Mouse (Mus musculus) thymus, adult 2 months (tissue): Measurements from ENCODE around the gene Gm29609. TPM values are rescaled to one million over a fixed set of nuclear protein-coding genes. Genes with fewer than 3 reads are reported as not detected.

Source experiments
- DNase-seq: peaks from one replicate; pipeline ENCODE4 v3.0.0; 2021
- H3K27ac ChIP-seq: fragments of 200-500 bp; 2 replicates; pipeline ENCODE4 v1.5.1; 2012; ENCODE audit warnings: low read length, control low read depth; ENCODE audit not compliant: control insufficient read depth, insufficient read depth
- H3K27me3 ChIP-seq: fragments of 200-500 bp; 2 replicates; pipeline ENCODE4 v1.6.1; 2012; ENCODE audit warnings: mild to moderate bottlenecking, low read length, moderate library complexity, mixed read lengths; ENCODE audit not compliant: control insufficient read depth, insufficient read depth
- H3K36me3 ChIP-seq: fragments of 200-500 bp; 2 replicates; pipeline ENCODE4 v1.6.1; 2012; ENCODE audit warnings: mild to moderate bottlenecking, low read length, moderate library complexity; ENCODE audit not compliant: control insufficient read depth, insufficient read depth
- H3K4me1 ChIP-seq: fragments of 200-500 bp; replicated peaks from 2 replicates; pipeline ENCODE4 v1.6.1; 2012; ENCODE audit warnings: low read length; ENCODE audit not compliant: control insufficient read depth, insufficient read depth
- H3K4me3 ChIP-seq: fragments of 200-500 bp; 2 replicates; pipeline ENCODE4 v1.5.1; 2012; ENCODE audit warnings: mild to moderate bottlenecking, low read length, control low read depth, moderate library complexity; ENCODE audit not compliant: control insufficient read depth, insufficient read depth
- CTCF ChIP-seq: fragments of 200-500 bp; IDR thresholded peaks from 2 replicates; pipeline ENCODE4 v1.5.1; 2012; ENCODE audit warnings: mild to moderate bottlenecking, control low read depth, low read length, moderate library complexity, borderline replicate concordance; ENCODE audit not compliant: control insufficient read depth, poor library complexity, insufficient read depth; ENCODE audit errors: extremely low read depth
- POLR2A ChIP-seq: fragments of 200-500 bp; IDR thresholded peaks from 2 replicates; pipeline ENCODE4 v1.6.1; 2012; ENCODE audit warnings: mild to moderate bottlenecking, low read length, control low read depth, moderate library complexity; ENCODE audit not compliant: control insufficient read depth, poor library complexity, insufficient read depth; ENCODE audit errors: extremely low read depth
- WGBS: fragments of 180-500 bp; shearing (Covaris S2); methylation state at CpG from one replicate; pipeline ENCODE4 v1.1.7; 2018; 5-methylcytosine and 5-hydroxymethylcytosine counted together
- polyA plus RNA-seq: library from polyadenylated mRNA; depleted of rRNA; stranded (reverse); fragments of >200 nt; gene quantifications from 2 replicates; pipeline ENCODE4 v1.2.3, GENCODE M21; 2012

The Gm29609 gene
- polyA plus RNA-seq, 1 experiment = 3.5 TPM

GRCm38 (mm10) chr5:31198616-31199320 is 19.1 kb upstream of the Gm29609 start:
- H3K27ac ChIP-seq = no peak overlapping the region
- H3K27me3 ChIP-seq = no peaks in the 10 kb centered on the region
- H3K4me1 ChIP-seq = peaks cover 13% of the 10 kb centered on the region
- DNase-seq = no peak
- peaks cover 61% of the 10 kb centered on the region for H3K36me3 ChIP-seq
- H3K4me3 ChIP-seq = no peak overlapping the region
- 94% methylated on average over 5 of the region's 5 CpGs for WGBS
- TF ChIP-seq POLR2A (no peak), CTCF (no peak)

GRCm38 (mm10) chr5:31198170-31198569 is 18.5 kb upstream of the Gm29609 start:
- H3K27ac ChIP-seq = no peak overlapping the region
- peaks cover 58% of the 10 kb centered on the region for H3K36me3 ChIP-seq
- H3K27me3 ChIP-seq = no peaks in the 10 kb centered on the region
- H3K4me1 ChIP-seq = peaks cover 13% of the 10 kb centered on the region
- no peak for DNase-seq
- 96% methylated on average over 9 of the region's 9 CpGs for WGBS
- no peak overlapping the region for H3K4me3 ChIP-seq
- TF ChIP-seq POLR2A = no peak
- no peak for TF ChIP-seq CTCF

GRCm38 (mm10) chr5:31197072-31197471 is 17.4 kb upstream of the Gm29609 start:
- Histone ChIP-seq H3K27ac (no peak overlapping the region), H3K36me3 (peaks cover 55% of the 10 kb centered on the region), H3K4me1 (peaks cover 8% of the 10 kb centered on the region), H3K4me3 (no peak overlapping the region), H3K27me3 (no peaks in the 10 kb centered on the region)
- DNase-seq = no peak
- WGBS = 97% methylated on average over 12 of the region's 12 CpGs
- TF ChIP-seq POLR2A (no peak), CTCF (no peak)

GRCm38 (mm10) chr5:31196207-31196606 is 16.5 kb upstream of the Gm29609 start:
- no peaks in the 10 kb centered on the region for H3K27me3 ChIP-seq
- no peak overlapping the region for H3K27ac ChIP-seq
- TF ChIP-seq POLR2A (no peak), CTCF (no peak)
- no peak overlapping the region for H3K4me3 ChIP-seq
- H3K36me3 ChIP-seq = peaks cover 55% of the 10 kb centered on the region
- peaks cover 8% of the 10 kb centered on the region for H3K4me1 ChIP-seq
- no peak for DNase-seq
- 96% methylated on average over 10 of the region's 10 CpGs for WGBS

DNA sequence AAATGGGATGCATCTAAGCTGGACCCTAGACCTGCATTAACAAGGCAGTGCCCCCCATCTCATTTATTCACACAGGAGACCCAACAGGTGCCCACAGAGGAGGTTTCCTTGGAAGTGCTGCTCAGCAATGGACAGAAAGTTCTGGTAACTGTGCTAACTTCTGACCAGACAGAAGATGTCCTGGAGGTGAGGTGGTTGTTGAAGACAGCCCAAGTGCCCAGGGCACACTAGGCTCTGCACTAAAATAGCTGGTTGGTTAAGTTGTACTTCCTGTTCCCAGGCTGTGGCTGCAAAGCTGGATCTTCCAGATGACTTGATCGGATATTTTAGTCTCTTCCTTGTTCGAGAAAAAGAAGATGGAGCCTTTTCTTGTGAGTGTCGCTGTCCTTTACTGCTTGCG is 16.0 kb upstream of the Gm29609 start:
- Histone ChIP-seq H3K4me1 (peaks cover 7% of the 10 kb centered on the region), H3K27ac (no peak overlapping the region), H3K36me3 (peaks cover 55% of the 10 kb centered on the region), H3K27me3 (no peaks in the 10 kb centered on the region), H3K4me3 (no peak overlapping the region)
- no peak for TF ChIP-seq CTCF
- no peak for TF ChIP-seq POLR2A
- 94% methylated on average over 4 of the region's 4 CpGs for WGBS
- DNase-seq = no peak

DNA sequence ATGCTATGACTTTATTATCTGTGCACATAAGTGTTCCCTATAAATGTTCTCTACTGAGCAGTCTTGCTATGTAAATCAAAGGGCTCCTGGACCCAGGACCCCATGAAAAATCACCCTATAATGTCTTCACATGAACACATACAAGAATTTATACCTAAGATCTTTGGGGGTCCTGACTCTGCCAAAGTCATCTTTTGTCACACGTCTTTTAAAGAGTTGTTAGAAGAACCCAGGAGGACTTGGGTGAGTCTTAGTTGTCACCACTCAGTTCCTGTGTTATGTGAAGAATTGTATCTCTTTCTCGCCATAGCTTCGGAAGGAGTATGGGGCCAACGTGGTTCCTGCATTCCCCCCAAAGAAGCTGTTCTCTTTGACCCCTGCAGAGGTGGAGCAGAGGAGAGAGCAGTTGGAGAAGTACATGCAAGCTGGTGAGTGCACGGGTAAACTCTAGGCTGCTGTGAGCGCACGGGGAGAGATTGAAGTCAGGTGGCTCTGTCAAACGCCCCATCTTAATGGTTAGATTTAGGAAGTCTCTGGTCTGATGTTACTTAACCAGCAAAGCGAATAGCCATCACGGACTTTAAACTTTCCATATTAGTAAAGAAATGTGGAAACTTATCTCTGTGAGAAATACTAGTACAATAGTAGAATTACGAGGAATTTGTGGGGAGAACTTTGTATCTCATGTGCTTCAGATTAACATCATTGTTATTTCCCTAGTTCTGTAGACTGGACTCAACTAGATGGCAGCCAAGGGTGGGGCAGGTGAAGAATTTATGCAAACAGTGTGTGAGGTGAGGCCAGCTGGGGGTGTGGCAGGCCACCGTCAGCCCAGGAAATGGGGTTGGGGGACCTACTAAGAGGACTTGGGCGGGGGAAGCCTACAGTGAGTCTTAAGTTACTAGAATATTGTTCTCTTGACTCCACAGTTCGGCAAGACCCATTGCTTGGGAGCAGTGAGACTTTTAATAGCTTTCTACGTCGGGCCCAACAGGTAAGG is 15.1 kb upstream of the Gm29609 start:
- WGBS = 96% methylated on average over 16 of the region's 16 CpGs
- H3K27me3 ChIP-seq = no peaks in the 10 kb centered on the region
- DNase-seq = no peak
- H3K27ac ChIP-seq = no peak overlapping the region
- peaks cover 4% of the 10 kb centered on the region for H3K4me1 ChIP-seq
- peaks cover 55% of the 10 kb centered on the region for H3K36me3 ChIP-seq
- TF ChIP-seq CTCF = no peak
- TF ChIP-seq POLR2A = no peak
- no peak overlapping the region for H3K4me3 ChIP-seq
